Mouse (Mus musculus): ENCODE results near the gene Selp.
A peak's percentile ranks its signal among the peaks of the same experiment; 100 is the strongest.

Selp gene

GRCm38 (mm10) chr1:164114947-164115493 is at the start of gene Selp:
Gene Selp (plus strand): TSS chr1:164115264.
- DNase-seq (ENCODE audit: low read depth, low spot score), result peak; percentile 46

DNA sequence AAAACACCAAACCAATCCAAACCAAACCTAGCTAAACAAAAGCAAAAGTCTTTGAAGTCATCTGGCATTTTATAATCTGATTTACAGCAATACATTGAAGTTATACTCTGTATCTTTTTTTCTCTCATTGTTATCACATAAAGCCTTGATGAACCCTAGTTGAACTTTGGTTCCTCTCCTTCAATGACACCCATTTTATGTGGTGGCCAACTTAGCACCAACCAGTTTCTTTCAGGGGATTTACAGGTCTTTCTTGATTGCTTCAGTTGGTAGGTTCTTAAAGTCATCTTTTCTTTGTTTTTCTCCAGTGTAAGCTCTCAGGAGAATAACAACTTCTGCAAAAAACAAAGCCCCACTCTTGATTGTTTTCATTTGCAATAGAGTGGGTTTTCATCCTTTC is 45.8 kb upstream of the Selp start:
- no peak for DNase-seq (ENCODE audit: low read depth, low spot score)

GRCm38 (mm10) chr1:164070461-164070860 is 44.6 kb upstream of the Selp start:
- no peak for DNase-seq (ENCODE audit: low read depth, low spot score)

- no peak for DNase-seq (ENCODE audit: low read depth, low spot score)
Measured at GRCm38 (mm10) chr1:164071111-164071510, 44.0 kb upstream of the Selp start.

DNA sequence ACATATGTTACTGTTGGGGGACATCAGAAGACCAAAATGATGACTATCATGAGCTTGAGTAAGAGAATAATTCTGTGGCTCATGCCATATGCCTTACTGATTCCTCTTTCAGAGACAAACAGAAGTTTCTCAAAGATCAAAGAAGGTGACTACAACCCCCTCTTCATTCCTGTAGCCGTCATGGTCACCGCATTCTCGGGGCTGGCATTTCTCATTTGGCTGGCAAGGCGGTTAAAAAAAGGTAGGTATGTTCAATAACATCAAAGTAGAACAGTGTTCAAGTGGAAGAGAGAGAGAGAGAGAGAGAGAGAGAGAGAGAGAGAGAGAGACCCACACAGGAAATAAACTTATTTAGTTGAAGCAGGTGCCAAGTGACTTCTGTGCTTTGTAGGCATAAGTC is 43.1 kb upstream of the Selp start:
- no peak for DNase-seq (ENCODE audit: low read depth, low spot score)

GRCm38 (mm10) chr1:164073091-164073490 is 42.0 kb upstream of the Selp start:
- no peak for DNase-seq (ENCODE audit: low read depth, low spot score)

GRCm38 (mm10) chr1:164073803-164074202 is 41.3 kb upstream of the Selp start:
- DNase-seq (ENCODE audit: low read depth, low spot score), result no peak

DNA sequence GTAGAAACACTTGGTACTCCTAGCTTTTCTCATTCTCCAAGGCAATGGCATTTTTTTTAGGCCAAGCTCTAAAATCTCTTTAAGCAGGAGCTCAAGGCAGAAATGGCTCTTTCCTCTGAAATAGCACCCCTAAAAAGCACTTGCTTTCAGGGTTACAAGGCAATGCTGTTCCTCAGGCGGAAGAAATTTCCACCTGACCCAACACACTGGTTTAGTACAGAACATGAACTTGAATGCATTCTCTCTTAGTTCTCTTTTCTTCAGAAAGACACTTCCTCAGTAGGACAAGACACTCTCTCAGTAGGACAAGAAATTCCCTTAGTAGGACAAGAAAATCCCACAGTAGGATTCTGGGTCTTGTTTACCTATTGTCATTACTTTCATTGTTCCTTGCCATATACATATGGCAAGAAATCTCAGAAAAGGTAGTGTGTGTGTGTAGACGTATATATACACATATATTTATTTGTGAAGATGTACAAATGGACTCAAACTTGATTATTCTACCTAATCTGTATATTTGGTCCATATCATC is 40.4 kb upstream of the Selp start:
- no peak for DNase-seq (ENCODE audit: low read depth, low spot score)

DNA sequence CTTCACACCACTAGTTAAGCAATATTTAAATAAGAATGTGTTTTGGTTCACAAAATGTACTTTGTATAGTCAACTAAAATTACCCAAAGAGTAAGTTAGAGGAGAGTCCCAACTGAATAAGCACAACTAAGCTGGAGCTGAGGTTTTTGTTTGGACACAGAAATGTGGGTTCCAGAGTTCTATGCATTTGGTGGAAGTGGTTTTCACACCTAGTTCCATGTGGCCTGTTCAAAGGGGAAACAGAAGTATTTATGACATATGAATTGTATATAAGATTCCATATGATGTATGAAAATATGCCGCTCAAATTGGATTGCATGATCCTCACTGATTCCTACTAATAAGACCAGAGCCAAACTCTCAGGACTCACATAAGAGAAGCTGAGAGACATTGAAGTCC is 39.6 kb upstream of the Selp start:
- no peak for DNase-seq (ENCODE audit: low read depth, low spot score)

DNA sequence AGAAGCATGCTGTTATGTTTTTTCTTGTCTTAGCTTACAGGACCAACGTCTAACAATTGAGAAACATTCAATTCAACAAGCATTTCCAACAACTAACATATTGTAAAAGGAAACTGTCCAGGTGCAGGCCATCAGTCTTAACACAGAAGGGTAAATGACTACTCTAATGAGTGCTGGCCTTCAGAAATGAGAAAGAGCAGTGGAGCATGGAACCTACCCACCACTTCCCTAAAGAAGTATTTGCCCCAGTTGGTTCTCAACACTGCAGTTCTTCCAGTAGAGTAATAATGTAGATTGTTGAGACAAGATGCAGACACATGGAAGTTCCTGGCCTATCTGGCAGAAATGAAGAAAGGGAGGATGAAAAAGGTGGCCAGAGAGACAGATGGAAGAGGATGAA is 38.6 kb upstream of the Selp start:
- no peak for DNase-seq (ENCODE audit: low read depth, low spot score)

- no peak for DNase-seq (ENCODE audit: low read depth, low spot score)
Measured at GRCm38 (mm10) chr1:164077031-164077430, 38.0 kb upstream of the Selp start.

GRCm38 (mm10) chr1:164078323-164078741 is 36.7 kb upstream of the Selp start:
- no peak for DNase-seq (ENCODE audit: low read depth, low spot score)

- no peak for DNase-seq (ENCODE audit: low read depth, low spot score)
Measured at GRCm38 (mm10) chr1:164079091-164079490, 36.0 kb upstream of the Selp start.

DNA sequence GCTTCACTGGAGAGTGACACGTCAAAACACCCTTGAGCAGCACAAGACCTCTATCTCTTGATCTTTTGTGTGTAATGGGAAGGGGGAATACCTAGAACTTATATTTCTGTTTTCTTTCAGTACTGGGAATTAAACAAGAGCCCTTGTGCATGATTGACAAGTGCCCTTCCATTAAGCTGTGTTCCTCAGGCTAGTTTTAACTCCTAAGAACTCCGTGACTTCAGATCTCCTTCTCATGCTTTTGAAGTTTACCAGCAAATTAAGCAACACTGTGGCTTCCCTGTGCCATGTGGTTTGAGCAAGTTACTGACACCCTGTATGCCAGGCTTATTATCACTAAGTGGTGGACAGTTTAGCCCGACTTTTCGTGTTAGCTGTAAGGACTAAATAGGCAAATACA is 32.0 kb upstream of the Selp start:
- DNase-seq (ENCODE audit: low read depth, low spot score), result no peak

GRCm38 (mm10) chr1:164086797-164087196 is 28.3 kb upstream of the Selp start:
- no peak for DNase-seq (ENCODE audit: low read depth, low spot score)

DNA sequence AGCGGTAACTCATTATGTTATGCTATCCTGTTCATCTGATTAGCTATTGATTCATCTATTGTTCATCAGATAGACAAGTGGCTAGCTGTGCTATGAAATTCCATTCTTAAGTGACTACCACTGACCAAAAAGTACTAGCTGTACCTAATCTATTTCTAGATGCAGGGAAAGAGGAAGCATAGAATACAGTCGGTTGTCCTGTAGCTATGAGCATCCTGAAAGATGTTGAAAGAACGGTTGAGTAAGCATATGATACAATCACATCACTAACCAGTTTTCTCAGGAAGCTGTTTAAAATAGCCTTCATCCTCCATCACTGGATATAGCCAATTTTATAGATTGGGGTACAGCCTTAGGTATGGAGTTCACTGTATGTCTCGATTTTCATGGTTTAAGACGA is 27.2 kb upstream of the Selp start:
- no peak for DNase-seq (ENCODE audit: low read depth, low spot score)

DNA sequence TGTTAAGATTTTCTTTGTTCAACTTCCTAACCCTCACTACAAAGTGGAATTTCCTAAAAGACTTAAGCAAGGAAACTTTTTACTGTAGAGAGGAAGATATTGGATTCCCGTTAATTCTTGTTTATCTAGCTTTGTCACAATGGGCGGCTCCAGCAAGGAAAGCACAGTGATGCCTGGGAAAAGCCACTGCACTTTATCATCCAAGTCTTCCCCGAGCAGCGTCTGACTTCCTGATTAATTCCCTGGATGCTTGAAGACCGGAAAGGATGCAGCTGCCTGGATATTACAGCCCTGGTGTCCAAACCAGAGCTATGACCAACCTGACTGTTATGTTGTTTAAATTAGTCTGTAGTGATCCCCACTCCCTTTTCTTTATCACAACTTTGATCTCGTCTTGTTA is 18.3 kb upstream of the Selp start:
- no peak for DNase-seq (ENCODE audit: low read depth, low spot score)

DNA sequence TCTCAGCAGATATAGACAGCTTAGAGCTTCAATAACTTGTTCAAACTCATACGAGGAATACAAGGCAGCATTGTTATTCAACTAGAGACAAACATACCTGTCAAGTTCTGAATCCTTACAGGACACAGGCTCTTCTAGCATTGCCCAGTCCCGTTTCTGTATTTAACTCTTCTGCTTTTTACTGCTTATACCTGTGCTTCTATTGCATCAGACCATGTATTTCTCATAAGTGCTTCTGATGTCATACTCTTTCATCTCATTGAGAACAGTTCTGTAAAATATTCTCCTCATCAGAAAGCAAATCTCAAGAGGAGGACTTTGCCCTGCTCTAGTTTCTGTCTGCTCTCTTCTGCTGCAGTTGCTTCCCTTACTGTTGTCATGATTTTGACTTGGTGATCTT is 17.2 kb upstream of the Selp start:
- DNase-seq (ENCODE audit: low read depth, low spot score), result no peak

- DNase-seq (ENCODE audit: low read depth, low spot score), result no peak
Measured at GRCm38 (mm10) chr1:164098372-164098771, 16.7 kb upstream of the Selp start.

GRCm38 (mm10) chr1:164109763-164110162 is 5.3 kb upstream of the Selp start:
- no peak for DNase-seq (ENCODE audit: low read depth, low spot score)

GRCm38 (mm10) chr1:164110591-164111329 is 4.3 kb upstream of the Selp start:
- DNase-seq (ENCODE audit: low read depth, low spot score), result no peak

DNA sequence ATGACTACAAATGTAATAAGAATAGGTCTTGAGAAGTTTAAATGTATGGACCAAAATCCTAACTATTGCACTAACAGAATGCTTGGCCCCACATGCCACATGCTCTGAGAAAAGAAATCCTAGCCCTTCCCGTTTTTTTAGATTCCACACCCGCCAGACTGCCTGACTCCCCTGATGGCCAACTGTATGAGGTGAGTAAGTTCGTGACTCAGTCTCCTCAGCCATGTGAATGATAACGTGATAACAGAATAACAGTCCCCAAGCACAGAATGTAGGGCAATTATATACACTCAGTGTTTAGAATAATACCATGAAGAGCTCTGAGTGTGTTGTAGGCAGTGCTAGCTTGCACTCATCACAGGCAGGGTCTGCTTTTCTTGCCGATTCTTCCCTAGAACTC is 784 bp upstream of the Selp start:
- peak; percentile 54 for DNase-seq (ENCODE audit: low read depth, low spot score)

DNA sequence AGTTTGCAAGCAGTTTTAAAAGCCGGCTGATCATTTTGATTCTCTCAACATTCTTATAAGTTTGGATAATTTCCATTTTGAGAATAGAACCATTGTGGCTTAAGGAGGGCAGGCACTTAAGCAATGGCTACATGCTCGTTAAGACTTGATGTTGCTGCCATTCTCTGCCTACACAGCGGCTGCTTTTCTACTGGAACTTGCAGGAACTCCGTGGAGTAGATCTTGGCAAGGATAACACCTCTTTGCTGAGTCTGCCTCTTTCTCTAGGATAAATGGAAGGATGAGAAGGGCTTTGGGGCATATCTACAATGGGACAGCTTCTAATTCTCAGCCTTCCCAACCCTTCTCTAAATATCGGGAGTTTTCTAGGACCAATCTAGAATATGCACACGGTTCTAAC is 583 bp downstream of the Selp start:
- no peak for DNase-seq (ENCODE audit: low read depth, low spot score)

All from 3T3-L1 (cell line).